Mouse (Mus musculus) right cerebral cortex, postnatal 10 days (tissue): ENCODE data around the gene Cd47.
"Not testable (repeated sequence)": the region's sequence is repeated elsewhere in the genome, so short reads cannot be mapped to it uniquely, and the experiment has no call there.

ENCODE experiments used
- DNase-seq, 2 experiments: peaks; one replicate each; pipeline ENCODE4 v3.0.0; 2021; ENCODE audit warnings: low spot score in 2 of 2

Cd47 gene

DNA sequence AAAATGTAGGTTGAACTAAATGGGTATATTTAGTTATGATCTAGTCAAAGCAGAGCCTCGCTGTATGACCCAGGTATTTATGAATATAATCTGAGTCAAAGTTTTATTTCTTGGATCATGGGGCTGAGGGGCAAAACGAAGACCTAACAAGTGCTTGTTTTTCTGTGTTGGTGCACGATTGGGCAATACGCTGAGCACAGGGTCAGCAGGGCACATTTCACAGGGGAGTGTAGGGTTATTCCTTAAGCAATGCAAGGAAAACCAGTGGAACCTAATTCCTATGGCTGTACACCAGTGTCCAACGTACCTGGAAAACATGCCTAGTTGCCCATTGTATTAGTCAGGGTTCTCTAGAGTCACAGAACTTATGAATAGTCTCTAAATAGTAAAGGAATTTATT lies 12.6 kb upstream of the Cd47 start:
- DNase-seq = no peak

DNA sequence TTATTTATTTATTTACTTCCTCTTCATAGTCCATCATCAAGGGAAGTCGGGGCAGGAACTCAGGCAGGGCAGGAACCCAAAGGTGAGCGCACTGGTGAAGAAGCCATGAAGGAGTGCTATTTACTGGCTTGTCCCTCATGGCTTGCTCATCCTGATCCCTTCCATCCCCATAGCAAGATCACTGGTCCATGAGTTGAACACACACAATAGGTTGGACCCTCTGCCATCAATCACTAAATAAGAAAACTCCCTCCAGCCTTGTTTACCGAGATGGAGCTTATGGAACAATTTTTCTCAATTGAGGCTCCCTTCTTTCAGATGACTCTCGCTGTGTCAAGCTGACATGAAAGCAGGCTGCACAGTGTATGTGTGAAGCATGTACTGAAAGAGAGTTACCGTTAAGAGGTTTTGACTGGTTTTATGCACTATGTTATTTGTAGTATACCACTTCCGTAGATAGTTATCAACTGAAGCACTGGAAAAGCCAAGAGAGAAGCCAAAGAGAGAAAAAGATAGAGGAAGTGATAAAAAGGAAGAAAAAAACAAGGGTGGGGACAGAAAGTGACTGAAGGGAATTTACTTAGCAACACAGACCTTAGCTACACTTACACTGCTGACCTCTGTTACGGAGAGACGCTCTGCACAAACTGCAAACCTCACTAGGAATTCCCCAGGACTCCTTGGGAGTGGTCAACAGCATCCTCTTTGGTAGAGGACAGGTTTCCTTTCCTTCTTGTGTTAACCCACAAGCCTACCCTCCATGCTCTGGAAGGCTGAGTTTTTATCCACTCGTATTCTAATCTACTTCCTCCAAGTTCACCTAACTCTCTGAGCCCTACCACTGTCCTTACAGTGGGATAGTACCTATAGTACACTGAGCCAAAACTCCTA lies 9.5 kb upstream of the Cd47 start:
- DNase-seq = no peak

DNA sequence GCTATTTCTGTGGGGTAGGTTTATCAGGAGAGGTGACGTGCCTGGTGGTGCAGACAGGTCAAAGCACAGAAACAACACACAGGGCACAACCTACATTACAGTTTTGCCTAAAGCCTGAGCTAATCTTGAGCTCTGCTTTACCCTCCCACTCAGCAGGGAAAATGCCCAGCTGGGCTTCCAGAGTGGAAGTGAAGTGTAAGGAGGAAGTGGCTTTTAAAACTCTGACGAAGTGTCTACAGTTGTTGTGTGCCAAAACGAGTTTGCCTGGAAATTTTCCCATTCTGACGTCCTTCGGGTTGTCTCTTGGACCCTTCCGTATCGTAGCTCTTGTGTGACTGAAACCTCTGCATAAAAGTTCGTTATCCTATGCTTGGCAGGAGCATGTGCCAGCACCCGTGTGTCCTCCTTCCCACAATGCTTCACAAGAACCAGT lies 7.9 kb upstream of the Cd47 start:
- peak in 1 of 2 experiments; percentile 37 for DNase-seq

DNA sequence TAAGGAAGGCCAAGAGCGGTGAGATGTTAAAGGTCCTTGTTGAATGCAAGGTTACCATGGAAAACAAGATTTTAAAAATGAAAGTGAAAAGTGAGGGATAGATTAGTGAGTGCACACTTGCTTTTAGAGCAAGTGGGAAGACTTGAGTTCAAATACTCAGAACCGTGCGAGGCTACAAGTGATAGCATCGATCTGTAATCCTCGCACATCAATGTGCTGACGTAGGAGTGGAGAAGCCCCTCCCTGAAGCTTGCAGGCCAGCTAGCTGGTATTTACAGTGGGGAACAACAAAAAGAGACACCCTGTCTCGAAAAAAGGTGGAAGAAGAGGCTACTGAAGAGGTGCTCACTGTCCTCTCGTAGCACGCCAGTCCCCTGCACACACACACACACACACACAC lies 6.7 kb upstream of the Cd47 start:
- DNase-seq = no peak

DNA sequence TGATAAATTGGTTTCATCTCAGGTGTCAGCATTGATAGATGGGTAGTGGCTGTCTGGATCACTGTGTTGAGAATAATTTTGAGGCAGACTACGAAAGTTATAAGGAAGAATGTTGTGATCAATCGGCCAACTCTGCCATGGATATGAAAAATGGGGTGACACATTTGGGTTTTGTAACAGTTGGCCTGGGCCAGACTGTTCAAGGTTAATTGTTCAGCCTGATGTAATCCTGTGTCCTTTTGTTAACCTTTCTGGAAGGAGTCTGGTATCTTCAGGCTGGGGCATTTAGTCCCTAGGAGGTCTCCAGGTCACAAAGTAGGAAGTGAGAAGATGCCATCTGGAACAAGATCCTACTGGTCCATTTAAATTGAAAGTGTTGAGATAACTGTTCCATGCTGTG lies 4.1 kb upstream of the Cd47 start:
- DNase-seq = no peak

DNA sequence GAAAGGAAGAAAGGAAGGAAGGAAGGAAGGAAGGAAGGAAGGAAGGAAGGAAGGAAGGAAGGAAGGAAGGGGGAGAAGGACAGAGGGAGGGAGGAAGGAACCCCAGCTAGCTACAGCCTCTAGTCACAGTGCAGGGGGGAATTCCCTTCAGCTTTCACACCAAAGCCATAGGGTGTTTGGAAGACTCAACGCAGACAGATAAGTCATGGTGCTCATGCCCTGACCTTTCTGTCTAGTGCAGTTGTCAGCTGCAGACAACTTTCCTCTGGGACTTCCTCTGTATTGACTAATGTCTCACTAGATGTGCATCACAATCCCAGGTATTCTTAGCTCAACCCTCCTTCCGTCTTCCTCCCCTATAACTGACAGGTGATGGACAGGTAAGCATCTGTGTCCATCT lies 3.4 kb upstream of the Cd47 start:
- DNase-seq = no peak

DNA sequence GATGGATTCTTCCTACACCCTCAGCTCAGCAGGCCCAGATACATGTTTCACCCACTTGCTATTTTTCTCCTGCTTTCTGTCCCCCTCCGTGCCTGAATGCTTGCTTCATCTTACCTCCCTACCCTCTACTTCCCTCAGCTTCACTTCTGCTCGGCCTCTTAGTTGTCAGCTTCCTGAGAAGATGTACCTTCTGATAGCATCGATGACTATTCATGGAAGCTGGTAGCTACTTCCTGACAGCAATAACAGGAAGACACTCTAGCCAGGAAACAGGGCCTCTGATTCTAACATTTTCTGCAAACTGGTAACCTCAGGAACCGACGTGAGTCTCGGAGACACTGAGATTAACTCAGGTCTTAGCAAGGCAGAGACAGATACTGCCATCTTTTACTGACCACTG lies 1.5 kb upstream of the Cd47 start:
- no peak for DNase-seq

DNA sequence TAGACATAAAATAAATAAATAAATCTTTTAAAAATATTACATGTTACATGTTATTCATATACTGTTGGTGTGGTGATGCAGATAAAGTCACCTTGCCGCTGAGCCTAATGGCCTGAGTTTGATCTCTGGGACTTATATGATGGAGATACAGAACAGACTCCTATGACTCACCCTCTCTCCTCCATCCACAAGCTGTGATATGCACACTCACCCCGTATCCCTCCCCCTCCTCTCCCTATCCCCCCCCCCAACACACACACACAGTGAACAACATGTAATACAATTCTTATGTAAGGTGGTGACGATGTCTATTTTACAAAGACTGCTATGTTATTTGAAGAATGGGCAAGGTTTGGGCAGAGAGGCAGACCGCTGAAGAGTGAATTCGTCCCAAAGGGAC lies 663 bp downstream of the Cd47 start:
- no peak for DNase-seq

DNA sequence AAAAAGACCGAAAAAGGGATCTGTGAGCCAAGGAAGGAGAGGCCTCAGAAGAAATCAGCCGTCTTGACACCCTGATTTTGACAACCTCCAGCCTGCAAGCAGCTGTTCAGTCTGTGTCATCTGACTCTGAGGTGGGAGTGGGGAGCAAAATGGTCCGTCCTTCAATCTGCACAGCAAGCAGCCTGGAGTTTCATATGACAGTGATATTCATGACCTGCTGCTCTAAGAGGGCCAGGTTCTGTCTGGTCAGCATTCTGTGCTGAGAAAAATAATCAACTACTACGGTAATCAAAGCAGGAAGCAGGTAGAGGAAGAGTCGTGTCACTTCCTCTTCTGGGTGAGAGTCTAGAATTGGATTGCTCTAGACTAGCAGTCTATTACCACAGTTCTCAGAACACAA lies 1.1 kb downstream of the Cd47 start:
- DNase-seq = no peak

DNA sequence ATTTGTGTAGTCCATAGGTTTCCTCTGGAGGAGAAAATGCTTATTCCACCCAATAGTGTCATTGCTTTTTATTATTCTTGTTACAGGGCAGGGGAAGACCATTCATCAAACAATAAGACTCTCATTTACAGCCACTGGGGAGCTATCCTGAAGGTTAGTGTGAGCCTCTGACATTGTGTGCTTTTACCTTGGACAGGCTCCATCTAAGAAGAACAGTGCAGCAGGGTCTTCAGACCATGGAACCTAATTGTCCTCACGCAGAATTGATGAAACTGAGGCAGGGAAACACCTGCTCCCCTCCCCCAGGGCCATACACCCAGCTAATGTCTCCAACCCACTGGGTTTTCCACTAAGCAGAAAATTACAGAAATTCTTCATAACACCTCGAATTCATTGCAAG lies 2.7 kb downstream of the Cd47 start:
- DNase-seq = no peak

DNA sequence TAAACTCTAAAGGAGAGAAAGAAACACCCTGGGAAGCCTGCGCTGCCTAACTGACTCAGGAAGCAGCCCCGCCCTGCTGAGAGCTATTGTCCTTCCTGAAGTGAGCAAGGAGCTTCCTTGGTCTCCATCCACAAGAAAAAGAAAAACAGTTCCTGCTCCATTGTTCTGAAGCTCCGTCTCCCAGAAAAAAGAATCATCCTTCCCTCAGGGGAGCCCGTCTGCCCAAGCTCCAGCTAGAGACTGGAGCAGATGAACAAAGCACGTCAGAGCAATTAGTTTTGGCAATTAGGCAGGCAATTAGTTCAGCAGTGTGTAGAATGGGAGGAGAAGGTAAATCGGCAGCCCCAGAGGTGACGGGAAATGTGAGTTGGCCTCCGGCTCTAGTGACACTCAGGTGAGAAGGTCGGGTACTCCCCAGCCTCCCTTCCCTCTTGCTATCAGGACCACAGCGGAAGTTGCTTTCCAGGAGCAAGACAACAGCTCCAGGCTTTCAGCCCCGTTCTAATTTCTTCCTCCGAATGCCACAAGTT lies 3.7 kb downstream of the Cd47 start:
- DNase-seq = no peak

DNA sequence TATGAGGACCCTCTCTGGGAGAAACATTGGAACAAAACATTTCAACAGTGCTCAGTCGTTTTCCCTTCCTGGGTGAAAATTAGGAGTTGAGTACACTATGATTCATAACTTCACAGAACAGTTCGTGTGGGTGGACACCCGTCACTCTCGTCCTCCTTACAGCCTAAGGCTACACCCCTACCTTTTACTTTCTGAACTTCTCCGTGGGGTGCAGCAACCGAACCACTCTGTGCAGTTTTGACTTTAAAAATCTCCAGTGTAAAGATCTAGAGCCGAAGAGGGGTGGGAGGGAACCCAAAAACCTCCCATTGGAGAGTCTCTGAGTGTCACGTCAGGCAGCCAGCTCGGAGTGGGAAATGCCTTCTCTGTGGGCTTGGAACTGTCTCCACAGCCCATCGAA lies 6.6 kb downstream of the Cd47 start:
- no peak for DNase-seq

DNA sequence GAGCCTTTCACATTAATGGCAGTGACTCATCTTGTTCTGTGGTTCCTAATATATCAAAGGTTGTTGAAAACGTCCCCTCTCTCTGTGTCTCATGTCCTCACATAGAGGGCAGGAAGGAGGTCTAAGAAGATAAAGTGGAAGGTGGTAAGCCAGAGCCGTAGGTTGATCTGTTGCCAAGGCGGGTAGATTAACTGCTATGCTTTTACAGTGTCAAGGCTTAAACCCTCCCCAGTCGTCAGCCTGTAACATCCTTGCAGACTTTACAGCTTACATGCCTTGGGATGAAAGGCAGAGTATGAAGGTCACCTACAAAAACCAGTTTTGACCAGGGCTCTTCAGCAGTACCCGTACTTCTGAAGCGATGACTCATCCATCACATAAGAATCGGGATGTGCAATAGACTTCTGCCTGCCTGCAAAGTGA lies 7.1 kb downstream of the Cd47 start:
- no peak for DNase-seq

DNA sequence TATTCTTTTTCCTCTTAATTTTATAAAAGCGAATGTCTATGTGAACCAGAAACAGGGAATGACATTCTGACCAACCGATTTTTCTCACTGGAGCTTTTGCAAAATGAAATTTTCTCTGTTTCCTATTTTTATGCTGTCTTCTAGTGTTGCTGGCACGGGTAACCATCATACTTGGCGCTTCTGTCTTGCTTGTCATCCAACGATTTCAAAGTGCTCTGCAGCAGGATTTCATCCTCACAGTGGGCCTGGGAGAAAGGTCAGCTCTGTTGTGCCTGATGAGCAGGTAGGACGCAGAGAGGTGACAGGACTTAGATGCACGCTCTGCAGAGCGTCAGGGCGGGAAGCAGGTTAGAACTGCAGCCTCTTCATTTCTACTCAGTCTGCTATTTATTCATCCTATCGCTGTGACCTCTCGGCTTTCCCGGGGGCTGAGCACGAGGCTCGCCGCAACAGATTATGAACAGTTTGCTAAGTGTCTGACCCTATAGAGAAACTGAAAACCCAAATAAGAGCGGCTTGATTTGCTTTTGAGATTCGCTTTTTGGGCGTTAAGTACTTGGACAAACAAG lies 7.6 kb downstream of the Cd47 start:
- peak; percentile 42 to 61 for DNase-seq

DNA sequence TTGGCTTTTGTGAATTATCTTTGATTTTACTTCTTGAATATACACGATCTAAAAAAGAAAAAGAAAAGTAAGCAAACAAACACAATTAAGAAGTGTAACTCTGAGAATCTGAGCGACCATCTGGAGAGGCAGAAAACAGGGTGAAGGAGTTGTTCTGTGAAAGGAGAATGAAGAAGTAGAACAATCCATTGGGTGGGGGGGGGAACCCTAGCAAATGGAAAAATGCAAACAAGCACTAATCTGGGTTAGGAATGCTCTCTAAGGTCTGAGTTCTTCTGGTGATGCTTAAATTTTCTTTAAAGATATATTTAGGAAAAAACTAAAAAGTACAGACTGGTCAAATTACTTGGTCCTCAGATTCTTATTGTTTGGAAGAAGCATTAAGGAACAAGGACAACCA lies 11.6 kb downstream of the Cd47 start:
- DNase-seq = no peak

DNA sequence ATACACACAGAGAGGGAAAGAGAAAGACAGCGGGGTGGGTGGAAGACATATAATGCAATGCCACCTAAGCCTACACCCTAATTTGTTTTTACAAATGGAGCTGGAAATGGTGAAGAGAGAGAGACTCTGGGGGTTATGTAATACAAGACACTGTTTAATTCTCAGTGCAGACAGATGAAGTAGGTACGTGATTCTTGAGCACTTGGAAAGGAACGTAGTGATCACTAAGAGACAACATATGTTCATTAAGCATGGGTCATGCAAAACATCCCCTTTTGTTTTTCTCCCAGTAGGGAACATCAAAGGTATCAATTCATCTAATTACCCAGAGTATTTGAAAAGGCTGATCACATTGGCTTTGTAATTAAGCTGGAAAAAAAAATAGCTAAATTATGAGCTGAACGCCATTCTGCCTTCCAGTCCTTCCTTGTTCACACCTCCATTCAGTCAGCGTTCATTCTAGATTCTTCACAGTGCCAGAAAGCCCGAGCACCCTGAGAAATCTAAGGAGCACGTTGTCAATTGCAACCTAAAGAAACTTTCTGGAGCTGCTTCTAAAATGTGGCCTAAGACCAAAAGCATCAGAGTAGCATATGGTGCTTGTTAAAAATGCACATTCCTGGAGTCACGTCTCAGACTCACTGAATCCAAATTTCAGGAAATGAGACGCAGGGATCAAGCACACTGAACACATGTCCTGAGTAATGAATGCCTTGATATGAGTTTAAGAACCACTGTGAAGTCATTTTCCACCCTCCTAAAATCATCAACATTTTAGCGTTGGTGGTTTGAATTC lies 12.7 kb downstream of the Cd47 start:
- DNase-seq = no peak

DNA sequence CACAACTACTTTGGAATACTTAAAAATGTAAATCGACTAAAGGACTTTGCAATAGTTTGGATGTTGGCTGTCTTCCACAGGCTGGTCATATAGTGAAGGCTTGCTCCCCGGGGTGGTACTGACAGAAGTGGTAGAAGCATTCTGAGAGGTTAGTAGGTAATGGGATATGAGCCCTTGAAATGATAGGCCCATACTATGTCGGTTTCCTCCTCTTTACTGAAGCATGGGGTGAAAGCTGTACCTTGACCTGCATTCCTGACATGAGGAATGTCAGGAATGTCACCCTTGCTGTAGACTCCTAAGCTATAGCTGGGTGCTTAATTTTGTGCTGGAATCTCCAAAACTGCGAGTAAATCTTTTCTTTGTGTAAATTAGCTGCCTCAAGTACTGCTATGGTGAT lies 14.1 kb downstream of the Cd47 start:
- DNase-seq = no peak

DNA sequence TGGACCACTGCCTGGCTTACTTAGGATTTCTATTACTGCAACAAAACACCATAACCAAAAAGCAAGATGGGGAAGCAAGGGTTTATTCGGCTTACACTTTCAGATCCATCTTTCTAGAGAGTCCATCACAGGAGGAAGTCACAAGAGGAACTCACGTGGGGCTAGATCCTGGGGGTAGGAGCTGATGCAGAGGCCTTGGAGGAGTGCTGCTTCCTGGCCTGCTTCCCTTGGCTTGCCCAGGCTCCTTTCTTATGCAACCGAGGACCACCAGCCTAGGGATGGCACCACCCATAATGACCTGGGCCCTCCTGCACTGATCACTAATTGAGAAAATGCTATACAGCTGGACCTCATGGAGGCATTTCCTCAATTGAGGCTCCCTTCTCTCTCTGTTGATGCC lies 16.6 kb downstream of the Cd47 start:
- no peak for DNase-seq

DNA sequence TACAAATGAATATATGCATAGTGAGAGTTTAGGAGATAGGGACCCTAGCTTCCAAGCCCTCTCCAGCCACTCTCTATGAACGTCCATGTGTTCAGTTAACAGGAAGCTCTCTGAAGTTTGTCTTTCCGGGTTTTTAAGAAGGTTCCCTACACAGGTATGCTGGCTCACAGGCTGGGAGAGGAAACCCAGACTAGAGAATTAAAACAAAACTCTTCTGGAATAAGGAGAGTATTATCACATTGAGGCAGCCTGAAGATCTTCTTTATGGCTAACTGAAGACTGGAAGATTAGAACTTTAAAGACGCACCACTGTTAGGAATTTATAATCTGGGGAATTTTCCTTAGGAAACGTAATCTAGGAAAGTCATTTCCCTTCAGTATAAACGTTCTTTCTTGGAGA lies 17.8 kb downstream of the Cd47 start:
- no peak for DNase-seq

DNA sequence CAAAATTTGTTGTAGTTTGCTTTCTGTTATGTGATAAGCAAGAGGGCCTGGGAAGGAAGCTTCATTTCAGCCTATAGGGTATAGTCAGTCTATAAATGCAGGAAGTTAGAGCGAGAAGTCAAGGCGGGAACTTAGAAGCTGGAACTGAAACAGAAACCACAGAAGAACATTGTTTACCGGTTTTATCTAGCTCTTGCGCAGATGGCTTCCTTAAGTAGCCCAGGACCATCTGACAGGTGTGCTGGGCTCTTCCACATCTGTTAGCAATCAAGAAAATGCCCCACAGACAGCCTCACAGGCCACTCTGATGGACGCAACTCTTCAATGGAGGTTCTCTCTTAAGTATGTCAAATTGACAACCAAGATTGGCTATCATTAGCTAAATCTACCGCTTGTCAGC lies 18.3 kb downstream of the Cd47 start:
- DNase-seq = no peak

DNA sequence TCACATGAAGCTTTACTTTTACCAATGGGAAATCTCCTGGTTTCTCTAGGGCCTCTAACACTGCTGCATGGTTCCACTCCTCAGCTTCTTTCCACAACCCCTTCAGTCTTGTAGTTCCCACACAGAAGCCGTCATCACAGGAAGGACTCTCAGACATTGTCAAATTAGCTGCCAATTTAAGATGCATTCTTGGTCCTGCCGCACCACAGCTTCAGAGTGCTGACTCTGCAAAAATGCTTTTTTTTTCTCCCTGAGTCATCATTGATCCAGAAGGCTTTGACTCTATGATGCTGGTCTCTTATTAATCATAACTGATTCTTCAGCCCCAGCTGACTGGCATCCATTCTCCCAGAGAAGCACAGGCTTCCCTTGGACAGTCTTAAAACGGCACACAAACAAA lies 19.2 kb downstream of the Cd47 start:
- no peak for DNase-seq

DNA sequence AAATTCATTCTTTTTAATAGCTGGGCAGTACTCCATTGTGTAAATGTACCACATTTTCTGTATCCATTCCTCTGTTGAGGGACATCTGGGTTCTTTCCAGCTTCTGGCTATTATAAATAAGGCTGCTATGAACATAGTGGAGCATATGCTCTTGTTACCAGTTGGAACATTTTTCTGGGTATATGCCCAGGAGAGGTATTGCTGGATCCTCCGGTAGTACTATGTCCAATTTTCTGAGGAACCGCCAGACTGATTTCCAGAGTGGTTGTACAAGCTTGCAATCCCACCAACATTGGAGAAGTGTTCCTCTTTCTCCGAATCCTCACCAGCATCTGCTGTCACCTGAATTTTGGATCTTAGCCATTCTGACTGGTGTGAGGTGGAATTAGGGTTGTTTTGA lies 30.6 kb downstream of the Cd47 start:
- not testable (repeated sequence) for DNase-seq

DNA sequence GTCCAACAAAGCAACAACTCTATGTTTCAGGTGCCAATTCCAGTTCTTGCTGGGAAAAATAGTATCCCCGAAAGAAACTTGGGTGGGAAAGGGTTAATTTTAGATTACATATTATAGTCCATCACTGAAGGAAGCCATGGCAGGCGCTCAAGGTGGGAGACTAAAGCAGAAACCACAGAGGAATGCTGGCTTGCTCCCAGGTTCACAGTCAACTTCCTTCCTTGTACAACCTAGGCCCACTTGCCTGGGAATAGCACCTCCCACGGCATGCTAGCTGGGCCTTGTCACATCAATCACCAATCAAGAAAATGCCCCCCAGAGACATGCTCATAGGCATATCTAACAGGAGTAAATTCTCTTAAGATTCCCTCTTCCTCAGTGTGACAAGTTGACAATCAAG lies 32.0 kb downstream of the Cd47 start:
- DNase-seq = no peak
